Mouse (Mus musculus): ENCODE results near the gene Mblac2.
"Not testable (repeated sequence)": the region's sequence is repeated elsewhere in the genome, so short reads cannot be mapped to it uniquely, and the experiment has no call there.

The Mblac2 gene

GRCm38 (mm10) chr13:81710775-81711545 is at the start of gene Mblac2, which contains the start of gene Polr3g:
TSS of gene Mblac2 (plus strand) at chr13:81711341.
TSS of gene Polr3g (minus strand) at chr13:81711013.
- in situ Hi-C loops (cut with MboI): no loop called here

DNA sequence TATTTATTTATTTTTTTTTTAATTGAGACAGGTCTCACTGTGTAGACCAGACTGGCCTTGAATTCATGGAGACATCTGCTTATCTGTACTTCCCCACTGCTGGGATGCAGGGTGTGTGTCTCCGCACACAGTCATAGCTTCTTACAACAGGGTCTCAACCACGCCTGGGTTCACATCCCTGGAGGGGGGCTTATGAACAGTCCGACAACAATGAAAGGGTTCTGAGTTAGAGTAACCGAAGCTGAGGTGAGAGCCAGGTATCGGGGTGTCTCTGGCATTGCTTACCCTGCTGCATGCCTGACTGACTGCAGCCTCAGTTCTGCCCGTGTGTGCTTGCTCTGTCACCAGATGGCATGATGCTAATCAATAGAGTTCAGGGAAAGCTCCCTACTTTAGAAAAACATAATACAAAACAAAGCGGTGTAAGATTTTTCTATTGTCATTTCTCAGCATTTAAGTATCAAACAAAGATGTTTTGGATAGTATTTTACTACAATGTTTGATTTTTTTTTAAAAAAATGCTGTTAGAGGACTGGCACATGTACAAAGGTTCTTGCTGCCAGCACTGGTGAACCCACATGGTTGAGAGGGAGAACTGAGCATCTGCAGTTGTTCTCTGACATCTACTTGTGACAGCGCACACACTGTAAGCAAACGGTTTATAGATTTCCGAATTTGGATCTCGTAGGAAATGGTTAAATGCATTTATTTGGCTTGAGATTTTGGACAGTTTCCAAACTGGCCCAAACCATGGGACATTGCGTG is 47.4 kb upstream of the Mblac2 start:
- in situ Hi-C loops (cut with MboI): no loop called here

DNA sequence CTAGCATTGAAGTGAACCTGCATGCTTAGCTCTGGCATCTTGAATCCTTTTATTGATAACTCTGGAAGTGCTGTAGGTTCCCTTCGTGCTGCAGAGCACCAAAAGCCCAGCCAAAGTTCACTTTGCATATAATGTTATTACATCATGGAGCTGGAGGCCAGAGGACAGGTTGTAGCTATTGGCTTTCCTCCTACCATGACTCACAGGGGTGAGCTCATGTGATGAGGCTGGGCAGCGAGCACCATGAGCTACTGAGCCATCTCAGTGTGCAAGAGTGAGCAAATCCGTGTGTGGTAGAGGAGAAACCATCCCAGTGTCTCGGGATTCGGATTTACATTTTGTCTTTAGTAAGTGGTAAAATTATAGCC is 46.8 kb upstream of the Mblac2 start:
- in situ Hi-C loops (cut with MboI): no loop called here

- in situ Hi-C loops (cut with MboI): no loop called here
Measured at GRCm38 (mm10) chr13:81667713-81668112, 43.4 kb upstream of the Mblac2 start.

- in situ Hi-C loops (cut with MboI): no loop called here
Measured at GRCm38 (mm10) chr13:81675333-81675732, 35.8 kb upstream of the Mblac2 start.

GRCm38 (mm10) chr13:81683107-81683506 is 28.0 kb upstream of the Mblac2 start:
- in situ Hi-C loops (cut with MboI): no loop called here

DNA sequence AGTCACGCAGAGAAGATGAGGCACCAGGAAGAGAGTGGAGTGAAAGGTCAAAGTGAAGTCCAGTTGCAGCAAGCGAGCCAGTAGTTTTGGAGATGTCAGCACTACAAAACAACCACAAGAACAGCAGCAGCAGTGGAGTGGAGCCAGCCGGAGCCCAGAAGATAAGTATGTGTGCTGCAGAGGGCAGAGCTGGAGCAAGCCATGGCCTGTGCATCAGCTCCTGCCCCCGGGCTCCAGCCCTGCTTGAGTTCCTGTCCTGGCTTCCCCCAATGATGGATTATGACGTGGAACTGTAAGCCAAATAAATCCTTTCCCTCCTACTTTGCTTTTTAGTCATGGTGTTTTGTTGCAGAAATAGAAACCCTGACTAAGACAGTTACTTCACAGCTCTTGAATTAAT is 26.9 kb upstream of the Mblac2 start:
- in situ Hi-C loops (cut with MboI): no loop called here

- in situ Hi-C loops (cut with MboI): no loop called here
Measured at GRCm38 (mm10) chr13:81684884-81685283, 26.3 kb upstream of the Mblac2 start.

DNA sequence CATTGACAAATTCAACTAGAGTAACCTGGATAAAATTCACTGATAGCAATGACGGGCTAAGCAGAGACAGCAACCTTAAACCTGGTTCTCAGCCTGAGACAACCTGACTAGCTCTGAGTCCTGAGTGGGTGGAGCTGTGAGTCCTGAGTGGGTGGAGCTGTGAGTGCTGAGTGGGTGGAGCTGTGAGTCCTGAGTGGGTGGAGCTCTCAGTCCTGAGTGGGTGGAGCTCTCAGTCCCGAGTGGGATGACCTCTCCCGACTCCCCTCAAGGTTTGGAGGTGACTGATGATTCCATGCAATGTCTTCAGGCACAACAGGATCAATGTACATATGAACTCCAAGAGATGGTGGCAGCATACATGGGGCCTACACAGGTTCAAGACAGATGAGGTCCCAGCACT is 21.6 kb upstream of the Mblac2 start:
- in situ Hi-C loops (cut with MboI): no loop called here

DNA sequence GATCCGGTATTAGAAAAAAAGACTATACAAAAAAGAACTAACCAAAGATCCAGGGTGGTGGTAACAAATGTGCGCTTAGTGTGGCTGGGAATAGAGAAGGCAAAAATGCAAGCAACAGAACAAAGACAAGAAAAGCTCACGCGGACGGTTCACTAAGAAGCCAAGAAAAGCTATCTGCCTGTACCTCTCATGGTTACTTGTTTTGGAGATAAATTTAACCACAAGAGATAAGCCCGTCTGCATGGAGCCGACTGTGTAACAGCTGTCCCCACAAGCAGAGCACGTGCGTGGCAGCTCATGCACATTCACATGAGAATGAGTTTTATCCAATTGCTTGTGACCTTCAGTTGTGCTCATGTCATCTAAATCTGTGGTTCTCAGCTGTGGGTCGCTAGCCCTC is 20.7 kb upstream of the Mblac2 start:
- in situ Hi-C loops (cut with MboI): no loop called here

GRCm38 (mm10) chr13:81691606-81692005 is 19.5 kb upstream of the Mblac2 start:
- in situ Hi-C loops (cut with MboI): no loop called here

DNA sequence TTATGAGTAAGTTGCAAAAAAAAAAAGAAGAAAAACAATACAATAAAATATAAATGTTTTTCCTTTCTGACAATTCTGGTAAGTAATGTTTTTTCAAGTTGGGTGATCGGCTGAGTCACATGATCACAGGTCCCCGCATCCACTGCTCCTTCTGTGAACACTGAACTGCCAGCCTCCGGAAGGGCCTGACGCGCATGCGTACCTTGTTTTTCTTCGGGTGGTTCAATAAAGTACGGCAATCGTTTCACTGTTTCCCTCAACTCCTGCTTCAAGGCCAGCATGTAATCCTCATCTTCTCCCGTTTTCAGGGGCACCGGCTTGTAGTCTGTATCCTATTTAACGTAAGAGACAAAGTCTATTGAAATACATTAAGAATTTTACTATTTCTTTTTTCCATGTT is 16.7 kb upstream of the Mblac2 start:
- in situ Hi-C loops (cut with MboI): no loop called here

DNA sequence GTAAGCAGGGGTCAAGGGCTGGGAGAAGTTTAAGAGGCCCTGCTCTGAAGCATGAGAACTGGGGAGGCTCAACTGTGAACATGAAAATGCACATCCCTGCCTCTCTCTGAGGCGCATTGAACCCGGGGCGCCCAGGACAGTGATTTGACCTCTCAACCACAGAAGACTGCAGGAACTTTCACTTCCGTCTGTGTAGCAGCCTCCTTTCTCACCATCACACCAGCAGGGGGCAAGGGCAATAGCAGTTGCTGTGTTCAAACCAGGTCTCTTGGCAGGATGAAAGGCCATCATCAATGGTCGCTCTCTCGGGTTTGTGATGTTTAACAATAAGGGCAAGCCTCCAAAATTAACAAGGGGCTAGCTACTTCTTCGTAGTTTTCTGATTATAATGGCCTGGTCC is 8.0 kb upstream of the Mblac2 start:
- in situ Hi-C loops (cut with MboI): no loop called here

DNA sequence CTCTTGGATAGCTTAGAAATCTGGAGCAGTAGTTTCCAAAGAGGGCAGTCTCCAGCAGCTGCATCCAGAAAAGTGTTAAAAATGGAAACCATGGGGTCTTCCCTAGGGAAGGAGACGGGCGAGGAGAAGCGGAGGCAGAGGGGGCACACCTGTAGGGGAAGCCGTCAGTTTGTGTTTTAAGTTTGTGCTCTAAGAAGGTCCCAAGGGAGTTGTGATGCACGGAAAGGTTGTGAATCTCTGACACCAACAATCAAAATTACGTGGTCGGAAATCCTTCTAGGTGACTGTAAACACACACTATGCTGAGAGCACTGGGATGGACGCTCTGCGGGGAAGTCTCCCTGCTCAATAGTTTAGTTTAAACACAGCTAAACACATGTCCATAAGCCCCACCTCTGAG is 7.5 kb upstream of the Mblac2 start:
- in situ Hi-C loops (cut with MboI): no loop called here

GRCm38 (mm10) chr13:81706311-81706710 is 4.8 kb upstream of the Mblac2 start:
- in situ Hi-C loops (cut with MboI): no loop called here

GRCm38 (mm10) chr13:81709805-81710204 is 1.3 kb upstream of the Mblac2 start:
- in situ Hi-C loops (cut with MboI): no loop called here

GRCm38 (mm10) chr13:81710266-81710665 is 875 bp upstream of the Mblac2 start:
- in situ Hi-C loops (cut with MboI): no loop called here

DNA sequence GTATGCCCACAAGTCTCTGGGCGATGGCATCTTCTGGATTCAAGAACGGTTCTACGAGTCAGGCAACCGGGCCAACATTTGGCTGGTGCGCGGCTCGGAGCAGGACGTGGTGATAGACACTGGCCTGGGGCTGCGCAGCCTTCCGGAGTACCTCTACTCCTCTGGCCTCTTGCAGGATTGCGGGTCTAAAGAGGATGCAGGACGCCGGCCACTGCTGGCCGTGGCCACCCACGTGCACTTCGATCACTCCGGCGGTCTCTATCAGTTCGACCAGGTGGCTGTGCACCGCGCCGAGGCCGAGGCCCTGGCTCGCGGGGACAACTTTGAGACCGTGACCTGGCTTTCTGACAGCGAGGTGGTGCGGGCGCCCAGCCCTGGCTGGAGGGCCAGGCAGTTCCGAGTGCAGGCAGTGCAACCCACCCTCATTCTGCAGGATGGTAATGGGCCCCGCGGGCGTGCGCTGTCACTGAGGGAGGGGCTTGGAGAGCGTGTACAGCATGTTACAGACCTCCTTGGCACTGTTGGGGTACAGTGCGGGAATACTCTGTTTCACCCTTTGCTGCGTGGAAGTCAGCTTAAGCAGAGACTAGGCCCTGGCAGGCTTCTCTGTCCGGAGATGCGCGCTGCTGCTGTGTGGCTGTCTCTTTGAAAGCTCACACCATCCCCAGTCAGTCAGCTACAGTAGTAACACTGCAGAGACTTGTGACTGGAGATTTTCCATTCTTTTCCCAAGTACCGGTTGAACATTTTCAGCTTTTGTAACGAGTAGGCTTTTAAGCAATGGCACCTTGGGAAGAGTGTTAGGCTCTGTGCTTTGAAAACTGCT is 618 bp downstream of the Mblac2 start:
- in situ Hi-C loops (cut with MboI): no loop called here

GRCm38 (mm10) chr13:81713896-81714295 is 2.8 kb downstream of the Mblac2 start:
- in situ Hi-C loops (cut with MboI): no loop called here

GRCm38 (mm10) chr13:81728141-81728540 is 17.0 kb downstream of the Mblac2 start:
- in situ Hi-C loops (cut with MboI): not testable (repeated sequence)

GRCm38 (mm10) chr13:81729102-81729501 is 18.0 kb downstream of the Mblac2 start:
- in situ Hi-C loops (cut with MboI): no loop called here

DNA sequence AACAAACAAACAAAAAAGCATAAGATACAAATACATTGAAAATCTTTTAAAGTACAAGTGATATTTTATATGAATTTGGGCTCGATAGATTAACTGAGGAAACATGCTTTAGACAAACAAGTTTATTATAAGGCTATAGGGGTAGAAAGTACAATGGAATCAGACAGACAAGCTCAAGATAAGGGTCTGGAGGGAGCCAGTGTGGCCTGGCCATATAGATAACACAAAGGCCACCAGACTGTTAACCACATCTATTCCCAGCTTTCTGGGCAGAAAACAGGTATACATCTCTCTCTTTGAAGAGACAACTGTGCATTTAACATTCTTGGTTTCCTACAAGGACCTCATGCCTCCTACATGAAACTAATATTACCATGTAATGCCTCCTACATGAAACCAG is 19.2 kb downstream of the Mblac2 start:
- in situ Hi-C loops (cut with MboI): no loop called here
